Mouse (Mus musculus): ENCODE measurements around the gene Slc13a5. TPM values are rescaled to one million over a fixed set of nuclear protein-coding genes. Genes with fewer than 3 reads are reported as not detected.
A peak's percentile ranks its signal among the peaks of the same experiment; 100 is the strongest.

The Slc13a5 gene
- polyA plus RNA-seq (2012; rRNA removed), result 16.7 and 20.8 TPM in 2 replicates

DNA sequence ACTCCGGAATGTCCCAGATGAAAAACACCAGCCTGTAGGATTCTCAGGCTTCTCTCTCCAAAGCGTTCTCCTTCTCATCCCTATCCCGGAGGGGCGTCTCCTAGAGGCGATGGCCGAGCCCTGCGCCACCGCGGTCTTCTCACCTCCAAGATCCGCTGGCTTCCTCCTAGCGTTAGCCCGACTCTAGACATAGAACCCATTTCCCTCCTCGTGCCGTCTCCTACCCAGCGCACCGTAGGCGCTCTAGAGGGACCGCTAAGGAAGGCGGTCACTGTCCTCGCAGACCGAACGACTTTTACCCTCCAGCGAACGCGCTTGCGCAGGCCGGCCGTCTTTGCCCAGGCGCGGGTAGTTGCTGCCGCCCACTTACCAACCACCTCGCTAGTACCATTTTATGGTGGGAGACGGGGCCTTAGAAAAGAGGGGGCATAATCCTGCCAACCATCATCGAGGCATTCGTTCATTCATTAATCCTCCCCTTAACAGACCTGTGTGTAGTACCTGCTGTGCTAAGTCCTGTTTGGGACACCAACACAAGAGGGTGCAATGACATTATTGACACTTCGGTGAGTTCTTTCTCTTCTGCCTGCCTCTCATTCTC lies at the start of gene Slc13a5:
Gene Slc13a5, minus strand, starts transcription at position 263 of the 601 bp plus-strand sequence.
- H3K27ac ChIP-seq (ENCODE audit: insufficient read depth, low read length), result no peak within 1 kb of the TSS
- TF ChIP-seq CTCF (IDR thresholded peaks at IDR 0.05; ENCODE audit: extremely low read depth, insufficient read depth, low read length) (no peak), POLR2A (IDR thresholded peaks at IDR 0.05; ENCODE audit: extremely low read depth, insufficient read depth, low read length) (no peak)
- peak within 1 kb of the TSS; percentile 34 for H3K4me3 ChIP-seq (ENCODE audit: insufficient read depth, low read length)

DNA sequence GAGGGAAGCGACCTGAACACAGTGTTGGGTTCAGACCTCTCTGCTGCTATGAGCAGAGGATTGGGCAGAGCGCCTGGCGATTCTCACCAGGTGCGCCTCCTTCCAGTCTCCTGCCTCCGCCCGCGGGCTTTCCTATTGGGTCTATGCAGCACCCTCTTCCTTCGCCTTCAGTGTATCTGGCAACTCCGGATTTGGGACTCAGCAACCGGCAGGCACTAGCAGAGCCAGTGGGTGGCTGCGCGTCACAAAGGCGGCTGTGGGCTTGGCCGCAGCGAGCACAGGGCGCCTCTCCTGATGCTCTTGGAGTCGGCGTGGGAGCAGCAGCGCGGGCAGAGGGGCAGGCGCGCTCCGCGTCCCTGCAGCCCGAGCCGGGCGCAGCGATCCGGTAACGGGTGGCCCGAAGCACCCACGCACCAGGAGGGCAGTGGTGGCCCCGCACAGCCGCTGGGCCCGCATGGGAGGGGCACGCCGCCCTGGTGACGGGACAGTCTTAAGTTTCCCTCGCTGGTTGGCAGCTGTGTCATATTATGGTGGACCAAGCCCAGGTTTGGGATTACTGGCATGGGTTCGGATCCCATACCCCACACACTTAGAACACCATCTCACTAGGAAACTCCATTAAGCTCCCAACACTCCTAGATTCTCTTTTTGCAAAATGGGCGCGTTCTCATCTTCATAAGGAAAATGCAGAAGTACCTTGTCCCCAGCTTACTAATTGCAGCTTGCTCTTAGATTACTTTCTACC lies 47.3 kb upstream of the Slc13a5 start, which contains the start of gene Fbxo39:
Gene Fbxo39, plus strand, starts transcription at position 294 of the 745 bp plus-strand sequence.
- no peaks in the 10 kb centered on the region for H3K4me1 ChIP-seq (ENCODE audit: control insufficient read depth, insufficient read depth, low read length)
- H3K4me3 ChIP-seq (ENCODE audit: insufficient read depth, low read length), result 0 out of 2 replicates have a peak within 1 kb of the TSS, but pooled peaks have one; percentile 6
- H3K27ac ChIP-seq (ENCODE audit: insufficient read depth, low read length), result no peak within 1 kb of the TSS
- TF ChIP-seq POLR2A (IDR thresholded peaks at IDR 0.05; ENCODE audit: extremely low read depth, insufficient read depth, low read length) (no peak), CTCF (IDR thresholded peaks at IDR 0.05; ENCODE audit: extremely low read depth, insufficient read depth, low read length) (no peak)

More for the DNA sequence above, at the start of gene Slc13a5:
- no peaks in the 10 kb centered on the region for H3K4me1 ChIP-seq (ENCODE audit: control insufficient read depth, insufficient read depth, low read length)

DNA sequence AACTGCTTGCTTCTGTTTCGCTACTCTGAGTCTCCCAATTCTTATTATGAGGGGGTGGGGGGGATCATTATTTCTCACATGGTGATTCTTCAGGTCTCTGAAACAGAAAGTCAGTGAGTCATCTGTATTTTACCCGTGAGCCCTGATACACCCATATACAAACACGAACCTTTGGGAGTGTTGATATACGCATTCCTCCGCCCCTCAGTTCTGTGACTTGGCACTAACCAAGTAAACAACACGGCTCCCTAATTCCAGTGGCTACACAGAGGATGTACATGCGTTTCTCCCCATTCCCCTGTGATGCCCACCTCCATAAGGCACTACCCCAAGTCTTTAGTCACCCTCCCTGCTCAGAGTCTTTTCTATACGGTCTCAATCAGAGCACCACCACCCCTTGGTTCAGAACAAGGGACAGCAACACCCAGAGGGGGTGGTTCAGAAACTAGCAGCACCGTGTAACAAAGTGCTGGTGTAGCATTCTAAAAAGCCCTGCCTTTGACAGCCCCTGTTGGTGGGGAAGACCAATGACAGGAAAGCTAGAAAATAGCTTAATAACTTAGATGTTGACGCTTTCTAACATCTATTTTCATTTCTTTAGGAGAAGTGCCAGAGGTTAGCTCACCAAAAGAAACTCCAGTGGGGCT lies 44.5 kb upstream of the Slc13a5 start:
- Histone ChIP-seq H3K4me3 (ENCODE audit: insufficient read depth, low read length) (no peak overlapping the region), H3K27ac (ENCODE audit: insufficient read depth, low read length) (no peak overlapping the region), H3K4me1 (ENCODE audit: control insufficient read depth, insufficient read depth, low read length) (no peaks in the 10 kb centered on the region)
- TF ChIP-seq CTCF (IDR thresholded peaks at IDR 0.05; ENCODE audit: extremely low read depth, insufficient read depth, low read length) (no peak), POLR2A (IDR thresholded peaks at IDR 0.05; ENCODE audit: extremely low read depth, insufficient read depth, low read length) (no peak)

DNA sequence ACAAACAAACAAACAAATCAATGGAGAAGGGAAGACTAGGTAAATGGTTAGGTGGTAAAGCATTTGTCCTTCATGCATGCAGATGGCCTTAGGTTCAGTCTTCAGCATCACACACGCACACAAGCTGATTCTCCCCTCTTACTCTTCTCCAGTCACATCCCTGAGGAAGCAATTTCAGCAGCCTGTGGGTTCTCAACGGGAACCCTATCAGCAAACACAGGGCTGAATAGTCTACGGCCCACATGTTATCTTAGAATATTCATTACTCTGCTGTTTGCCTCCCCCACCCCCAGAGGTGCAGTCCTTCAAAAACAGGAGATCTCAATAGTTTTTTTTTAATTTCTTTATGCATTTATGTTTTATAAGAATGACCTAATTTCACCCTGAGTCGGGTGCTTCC lies 43.5 kb upstream of the Slc13a5 start:
- H3K4me1 ChIP-seq (ENCODE audit: control insufficient read depth, insufficient read depth, low read length), result no peaks in the 10 kb centered on the region
- H3K4me3 ChIP-seq (ENCODE audit: insufficient read depth, low read length), result no peak overlapping the region
- no peak overlapping the region for H3K27ac ChIP-seq (ENCODE audit: insufficient read depth, low read length)
- TF ChIP-seq POLR2A (IDR thresholded peaks at IDR 0.05; ENCODE audit: extremely low read depth, insufficient read depth, low read length), result no peak
- no peak for TF ChIP-seq CTCF (IDR thresholded peaks at IDR 0.05; ENCODE audit: extremely low read depth, insufficient read depth, low read length)

DNA sequence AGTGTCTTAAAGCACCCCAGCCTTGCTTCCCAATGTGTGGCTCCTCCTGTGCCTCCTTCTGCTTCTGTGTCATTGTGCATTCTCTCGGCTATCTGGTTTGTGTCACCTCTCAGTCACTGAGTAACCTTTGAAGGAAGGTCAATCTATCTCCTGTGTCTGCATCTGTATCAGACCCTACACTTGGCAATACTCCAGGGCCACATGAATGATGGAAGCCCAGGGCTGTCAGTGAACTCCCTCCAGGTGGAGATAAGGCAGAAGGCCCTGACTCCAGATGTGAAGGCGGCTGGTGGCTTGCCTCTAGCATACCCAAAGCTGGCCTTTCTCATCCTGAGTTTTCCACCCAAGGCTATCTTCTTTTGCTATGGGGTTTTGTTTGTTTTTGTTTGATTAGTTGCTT lies 42.0 kb upstream of the Slc13a5 start:
- no peak for TF ChIP-seq POLR2A (IDR thresholded peaks at IDR 0.05; ENCODE audit: extremely low read depth, insufficient read depth, low read length)
- no peak for TF ChIP-seq CTCF (IDR thresholded peaks at IDR 0.05; ENCODE audit: extremely low read depth, insufficient read depth, low read length)
- no peaks in the 10 kb centered on the region for H3K4me1 ChIP-seq (ENCODE audit: control insufficient read depth, insufficient read depth, low read length)
- H3K4me3 ChIP-seq (ENCODE audit: insufficient read depth, low read length), result no peak overlapping the region
- H3K27ac ChIP-seq (ENCODE audit: insufficient read depth, low read length), result no peak overlapping the region

DNA sequence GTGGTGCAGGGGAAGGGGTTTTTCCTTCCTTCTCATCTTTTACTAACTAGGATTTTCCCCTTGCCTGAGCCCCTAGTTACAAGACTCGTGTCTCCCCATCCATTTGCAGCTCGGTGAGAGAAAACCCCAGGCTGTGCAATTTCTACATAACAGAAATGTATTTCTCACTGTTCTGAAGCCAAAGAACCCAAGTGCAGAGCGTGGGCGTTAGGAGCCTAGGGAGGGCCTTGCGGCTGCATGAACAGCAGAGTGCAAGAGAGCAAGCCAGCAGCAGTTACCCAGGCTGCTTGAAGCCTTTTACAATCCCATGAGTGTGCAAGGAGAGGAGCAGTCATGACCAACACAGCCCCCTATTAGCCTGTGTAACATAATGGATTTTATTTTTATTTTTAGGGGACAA lies 40.4 kb upstream of the Slc13a5 start:
- TF ChIP-seq POLR2A (IDR thresholded peaks at IDR 0.05; ENCODE audit: extremely low read depth, insufficient read depth, low read length) (no peak), CTCF (IDR thresholded peaks at IDR 0.05; ENCODE audit: extremely low read depth, insufficient read depth, low read length) (no peak)
- no peaks in the 10 kb centered on the region for H3K4me1 ChIP-seq (ENCODE audit: control insufficient read depth, insufficient read depth, low read length)
- no peak overlapping the region for H3K4me3 ChIP-seq (ENCODE audit: insufficient read depth, low read length)
- H3K27ac ChIP-seq (ENCODE audit: insufficient read depth, low read length), result no peak overlapping the region

DNA sequence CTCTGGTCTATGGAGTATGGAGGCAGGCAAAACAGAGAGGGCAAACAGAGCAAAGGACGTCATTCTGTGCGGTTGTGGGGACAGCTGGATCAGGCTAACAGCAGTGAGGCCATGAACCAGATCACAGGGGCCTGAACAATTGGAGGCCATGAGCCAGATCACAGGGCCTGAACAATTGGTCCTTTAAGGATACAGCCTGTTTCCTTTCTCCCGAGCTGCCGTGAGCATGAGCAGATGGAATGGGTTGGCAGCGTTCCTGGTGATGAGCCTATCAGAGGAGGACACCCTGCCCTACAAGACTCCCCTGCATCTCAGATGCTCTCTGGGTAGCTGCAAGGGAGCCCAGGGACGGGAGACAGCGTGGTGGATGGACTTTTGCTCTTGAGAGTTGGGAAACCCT lies 35.2 kb upstream of the Slc13a5 start:
- TF ChIP-seq CTCF (IDR thresholded peaks at IDR 0.05; ENCODE audit: extremely low read depth, insufficient read depth, low read length), result no peak
- no peak for TF ChIP-seq POLR2A (IDR thresholded peaks at IDR 0.05; ENCODE audit: extremely low read depth, insufficient read depth, low read length)
- peak overlapping the region; percentile 2 for H3K4me3 ChIP-seq (ENCODE audit: insufficient read depth, low read length)
- no peaks in the 10 kb centered on the region for H3K4me1 ChIP-seq (ENCODE audit: control insufficient read depth, insufficient read depth, low read length)
- H3K27ac ChIP-seq (ENCODE audit: insufficient read depth, low read length), result peak overlapping the region; percentile 58

DNA sequence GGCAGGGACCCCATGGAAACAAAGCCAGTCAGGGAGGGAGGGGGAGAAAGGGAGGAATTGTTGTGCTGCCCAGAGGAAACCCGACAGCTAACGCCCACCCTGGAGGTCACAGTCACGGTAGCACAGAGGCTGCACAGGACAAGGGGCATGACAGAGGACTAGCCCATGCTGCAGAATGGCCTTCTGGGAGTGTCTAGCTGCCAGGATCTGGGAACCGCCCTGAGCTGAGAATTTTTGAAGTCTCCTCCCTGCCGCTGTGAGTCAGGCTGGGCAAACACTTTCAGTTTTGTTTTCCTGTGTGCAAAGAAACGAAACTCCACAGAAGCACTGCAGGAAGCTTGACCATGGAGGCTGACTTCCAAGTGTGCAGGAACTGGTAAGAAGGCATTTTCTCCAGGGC lies 34.3 kb upstream of the Slc13a5 start, which contains the start of gene Xaf1:
Gene Xaf1, plus strand, starts transcription at position 296 of the 400 bp plus-strand sequence.
- no peaks in the 10 kb centered on the region for H3K4me1 ChIP-seq (ENCODE audit: control insufficient read depth, insufficient read depth, low read length)
- TF ChIP-seq POLR2A (IDR thresholded peaks at IDR 0.05; ENCODE audit: extremely low read depth, insufficient read depth, low read length) (no peak), CTCF (IDR thresholded peaks at IDR 0.05; ENCODE audit: extremely low read depth, insufficient read depth, low read length) (no peak)
- H3K27ac ChIP-seq (ENCODE audit: insufficient read depth, low read length), result peak within 1 kb of the TSS; percentile 58
- H3K4me3 ChIP-seq (ENCODE audit: insufficient read depth, low read length), result peak within 1 kb of the TSS; percentile 2

DNA sequence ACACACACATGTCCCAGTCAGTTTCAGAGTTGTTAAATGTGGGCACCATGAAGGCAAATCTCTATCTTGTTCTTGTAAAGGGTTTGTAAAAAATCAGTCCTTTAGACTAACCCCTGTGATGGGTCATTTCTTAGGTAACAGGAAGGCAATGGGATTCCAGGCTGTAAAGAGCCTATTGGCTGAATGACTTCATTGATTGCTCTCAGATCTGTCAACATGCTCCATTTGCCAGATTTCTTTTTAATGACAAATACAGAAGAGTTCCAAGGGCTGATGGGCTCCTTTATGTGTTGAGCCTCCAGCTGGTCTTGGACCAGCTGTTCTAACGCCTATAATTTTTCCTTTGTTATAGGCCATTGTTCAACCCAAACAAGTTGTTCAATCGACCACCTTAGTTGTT lies 26.1 kb upstream of the Slc13a5 start:
- TF ChIP-seq CTCF (IDR thresholded peaks at IDR 0.05; ENCODE audit: extremely low read depth, insufficient read depth, low read length) (no peak), POLR2A (IDR thresholded peaks at IDR 0.05; ENCODE audit: extremely low read depth, insufficient read depth, low read length) (no peak)
- Histone ChIP-seq H3K4me3 (ENCODE audit: insufficient read depth, low read length) (no peak overlapping the region), H3K4me1 (ENCODE audit: control insufficient read depth, insufficient read depth, low read length) (no peaks in the 10 kb centered on the region), H3K27ac (ENCODE audit: insufficient read depth, low read length) (no peak overlapping the region)
